Comparison of ENCODE assay signal across 10 mouse cellular contexts in the genomic region with DNA sequence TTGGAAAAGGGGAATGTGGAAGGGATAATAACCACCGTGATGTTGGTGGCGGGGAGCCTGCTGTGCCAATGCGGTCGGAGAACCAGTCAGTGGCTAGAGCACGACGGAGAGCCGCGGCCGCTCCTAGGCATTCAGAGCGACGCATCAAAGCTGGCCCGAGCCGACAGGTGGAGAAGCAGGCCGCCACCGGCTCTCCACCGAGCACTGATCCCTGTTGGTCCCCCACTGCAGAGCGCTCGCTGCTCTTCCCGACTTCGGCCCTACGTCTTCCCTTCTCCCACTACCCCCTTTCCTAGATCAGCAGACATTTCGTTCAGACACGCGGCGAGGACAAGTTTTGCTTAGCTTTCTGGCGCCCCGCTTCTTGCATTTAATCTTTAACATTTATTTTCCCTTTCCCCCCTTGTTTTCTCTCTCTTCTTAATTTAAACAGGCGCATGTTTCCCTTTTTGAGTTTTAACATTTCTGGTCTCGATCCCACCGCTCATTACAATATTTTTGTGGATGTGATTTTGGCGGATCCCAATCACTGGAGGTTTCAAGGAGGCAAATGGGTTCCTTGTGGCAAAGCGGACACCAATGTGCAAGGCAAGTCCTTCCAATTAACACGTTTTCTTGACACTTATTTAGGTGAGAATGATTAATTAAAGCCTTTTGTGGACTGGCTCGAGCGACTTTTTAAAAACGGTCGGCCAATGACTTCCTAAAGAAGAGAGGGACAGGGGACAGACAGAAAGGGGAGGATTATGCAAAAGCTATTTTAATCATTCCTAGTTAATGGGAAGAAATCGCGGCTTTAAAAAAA. TPM values are rescaled to one million over a fixed set of nuclear protein-coding genes. Genes with fewer than 3 reads are reported as not detected.
DNase-seq lines count a peak whose midpoint lies in the region; ATAC-seq and TF ChIP-seq lines count a peak whose summit lies in the region.
"Had no signal": no experiment of that assay in that cellular context is flagged by ENCODE, and none has a peak within 500 bp of the region (broad histone marks: within the 10 kb centered on the region; RNA-seq: fewer than 3 reads in every experiment).

No protein-coding gene starts in this region.

- ATAC-seq in intestine, embryonic 14.5 days (replicated peaks; ENCODE audit: low FRiP score, low TSS enrichment, low read depth): 0 out of 2 replicates have a peak, but pooled peaks have one; percentile 20
- ATAC-seq in intestine, embryonic 16.5 days: no peak
- no peak for ATAC-seq in embryonic facial prominence, embryonic 13.5 days (ENCODE audit: insufficient number of reproducible peaks, insufficient read depth, low FRiP score, low TSS enrichment, low read depth)

- H3K9ac ChIP-seq in intestine, embryonic 14.5 days (ENCODE audit: low read length): no peak overlapping the region
- no peak overlapping the region for H3K9ac ChIP-seq in intestine, embryonic 16.5 days (ENCODE audit: low read depth, low read length)
- no peak overlapping the region for H3K9ac ChIP-seq in ES-E14 (ENCODE audit: insufficient read depth, low read depth, low read length, poor library complexity, severe bottlenecking)
- H3K9ac ChIP-seq in embryonic facial prominence, embryonic 13.5 days: no peak overlapping the region

- H3K4me2 ChIP-seq in intestine, embryonic 14.5 days (ENCODE audit: low read length): no peak overlapping the region
- no peak overlapping the region for H3K4me2 ChIP-seq in intestine, embryonic 16.5 days (ENCODE audit: low read depth, low read length)
- peak overlapping the region; percentile 42 for H3K4me2 ChIP-seq in embryonic facial prominence, embryonic 13.5 days

- H3K4me1 ChIP-seq in intestine, embryonic 14.5 days (replicated peaks; ENCODE audit: control insufficient read depth, insufficient read depth, low read length): 0 out of 2 replicates have a peak, but pooled peaks cover 2% of the 10 kb centered on the region
- H3K4me1 ChIP-seq in intestine, embryonic 16.5 days (ENCODE audit: control insufficient read depth, insufficient read depth, low read length): peaks cover 4% of the 10 kb centered on the region; the same call in 1 of the 2 replicates
- no peaks in the 10 kb centered on the region for H3K4me1 ChIP-seq in ES-E14 (ENCODE audit: control insufficient read depth in 2 of 2, insufficient read depth in 2 of 2, low read length in 2 of 2, poor library complexity in 1 of 2)
- peaks cover 29% of the 10 kb centered on the region for H3K4me1 ChIP-seq in embryonic facial prominence, embryonic 13.5 days

- peaks cover 97% of the 10 kb centered on the region for H3K27me3 ChIP-seq in intestine, embryonic 14.5 days (replicated peaks; ENCODE audit: control insufficient read depth, insufficient read depth, low read length)
- peaks cover 50% of the 10 kb centered on the region for H3K27me3 ChIP-seq in intestine, embryonic 16.5 days (replicated peaks; ENCODE audit: control insufficient read depth, insufficient read depth, low read length)
- peaks cover 90% of the 10 kb centered on the region for H3K27me3 ChIP-seq in embryonic facial prominence, embryonic 13.5 days

- DNase-seq in intestine, embryonic 14.5 days (ENCODE audit: low spot score): peak; percentile 55
- no peak for DNase-seq in ES-E14 (ENCODE audit: low read depth, low spot score)
- DNase-seq in induced T-regulatory cell, adult 2 months (ENCODE audit: low read depth): peak; percentile 43
- DNase-seq in neural tube, embryonic 10.5 days (ENCODE audit: extremely low spot score, low spot score): peak; percentile 37
- no peak for DNase-seq in urinary bladder, postnatal 36 days (ENCODE audit: low spot score in 2 of 2)
- no peak for DNase-seq in adrenal gland, adult 18-20 months (ENCODE audit: low spot score in 2 of 2)

- no peaks in the 10 kb centered on the region for H3K36me3 ChIP-seq in intestine, embryonic 14.5 days (ENCODE audit: control insufficient read depth, insufficient read depth, low read length)
- no peaks in the 10 kb centered on the region for H3K36me3 ChIP-seq in intestine, embryonic 16.5 days (ENCODE audit: control insufficient read depth, insufficient read depth, low read length)
- H3K36me3 ChIP-seq in ES-E14 (ENCODE audit: control insufficient read depth, insufficient read depth, low read length, poor library complexity, severe bottlenecking): no peaks in the 10 kb centered on the region
- H3K36me3 ChIP-seq in embryonic facial prominence, embryonic 13.5 days: no peaks in the 10 kb centered on the region

- under 1% methylated on average over 38 of the region's 39 CpGs for WGBS in intestine, embryonic 14.5 days
- 1% methylated on average over 39 of the region's 39 CpGs for WGBS in intestine, embryonic 16.5 days
- WGBS in embryonic facial prominence, embryonic 13.5 days: under 1% methylated on average over 39 of the region's 39 CpGs

- H3K4me3 ChIP-seq in intestine, embryonic 14.5 days (ENCODE audit: low read depth, low read length): peak overlapping the region; percentile 6; the same call in 1 of the 2 replicates
- H3K4me3 ChIP-seq in intestine, embryonic 16.5 days (ENCODE audit: low read length): no peak overlapping the region
- H3K4me3 ChIP-seq in ES-E14 (ENCODE audit: insufficient read depth in 1 of 2, low read depth in 1 of 2, low read length in 2 of 2, poor library complexity in 1 of 2, severe bottlenecking in 1 of 2): peak overlapping the region; percentile 22 to 42; a peak in 3 of 4 replicates
- H3K4me3 ChIP-seq in embryonic facial prominence, embryonic 13.5 days: peak overlapping the region; percentile 22
- H3K4me3 ChIP-seq: myocyte had no signal

- H3K9me3 ChIP-seq in intestine, embryonic 14.5 days (ENCODE audit: control insufficient read depth, low read length): no peaks in the 10 kb centered on the region
- no peaks in the 10 kb centered on the region for H3K9me3 ChIP-seq in intestine, embryonic 16.5 days (ENCODE audit: control insufficient read depth, low read length)
- no peaks in the 10 kb centered on the region for H3K9me3 ChIP-seq in ES-E14 (ENCODE audit: control insufficient read depth, insufficient read depth, low read depth, low read length)
- H3K9me3 ChIP-seq in embryonic facial prominence, embryonic 13.5 days: no peaks in the 10 kb centered on the region

- no peak overlapping the region for H3K27ac ChIP-seq in intestine, embryonic 14.5 days (ENCODE audit: low read depth)
- no peak overlapping the region for H3K27ac ChIP-seq in intestine, embryonic 16.5 days (ENCODE audit: low read length)
- H3K27ac ChIP-seq in ES-E14 (ENCODE audit: insufficient read depth, low read depth, low read length, poor library complexity, severe bottlenecking): no peak overlapping the region
- no peak overlapping the region for H3K27ac ChIP-seq in embryonic facial prominence, embryonic 13.5 days

- in situ Hi-C loops in ES-E14 (cut with MboI; ENCODE audit: low sequenced_read_pairs in 2 of 2, unreplicated experiment in 2 of 2): no loop called here

TF ChIP-seq in ES-E14, 5 proteins besides CTCF, POLR2A, EP300 and RAD21:
- TF ChIP-seq MAFK (IDR thresholded peaks at IDR 0.05; ENCODE audit: insufficient read depth, low read depth, low read length) (no peak), CHD2 (IDR thresholded peaks at IDR 0.05; ENCODE audit: low read depth, low read length) (no peak), ZNF384 (IDR thresholded peaks at IDR 0.05; ENCODE audit: low read depth, low read length) (no peak), ZC3H11A (IDR thresholded peaks at IDR 0.05; ENCODE audit: borderline replicate concordance, low read depth, low read length) (no peak), HCFC1 (IDR thresholded peaks at IDR 0.05; ENCODE audit: borderline replicate concordance, insufficient read depth, low read length) (no peak)

RNA-seq across cellular contexts. Expression of a gene that starts 3.0 kb away (rescaled TPM):
- 0.04 TPM in 1 of 2 replicates, not detected in the other for polyA plus RNA-seq in intestine, embryonic 14.5 days (2014; fragmentation: Nextera tagmentation; extraction: Ambion mirVana)
- polyA plus RNA-seq in intestine, embryonic 16.5 days (2015; fragmentation: Nextera tagmentation; extraction: Ambion mirVana): not detected in 2 replicates
- total RNA-seq in ES-E14 (2012; rRNA removed): 0.79 and 0.80 TPM in 2 replicates
- polyA plus RNA-seq in embryonic facial prominence, embryonic 13.5 days (2015; fragmentation: Nextera tagmentation; extraction: Ambion mirVana): 0.20 and 0.34 TPM in 2 replicates
- total RNA-seq in adrenal gland, adult 18-20 months (2021): not detected
- total RNA-seq: heart, postnatal 14 days had no signal

Comparison
In these comparisons a context has a peak if more than half of its experiments do, and no peak if none do; other contexts are left out.
1. DNase-seq: peak in intestine, embryonic 14.5 days (single experiment), induced T-regulatory cell, adult 2 months (single experiment) and neural tube, embryonic 10.5 days (single experiment); none in ES-E14 (single experiment), urinary bladder, postnatal 36 days (0 of 2) and adrenal gland, adult 18-20 months (0 of 2).